Mouse (Mus musculus): ENCODE data around the gene Ambra1.

DNA sequence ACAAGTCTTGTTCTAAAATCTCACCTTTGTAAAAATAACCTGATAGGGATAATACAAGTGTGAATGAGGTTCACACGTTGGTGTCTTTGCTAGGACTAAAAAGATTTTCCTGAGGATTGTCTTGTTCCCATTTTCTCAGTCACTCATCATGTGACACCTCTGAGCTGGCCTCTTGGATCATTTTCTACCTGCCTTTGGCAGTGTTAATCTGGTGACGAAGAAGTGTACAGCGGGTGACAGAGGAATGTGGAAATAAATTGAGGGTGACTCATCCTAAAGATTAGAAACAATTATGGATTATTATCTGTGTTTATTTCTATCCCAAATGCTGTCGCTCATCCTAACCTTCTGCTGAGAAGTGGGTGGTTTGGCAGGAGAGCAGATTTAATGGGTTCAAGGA lies 6.6 kb upstream of the Ambra1 start:
- TF ChIP-seq CTCF (IDR thresholded peaks at IDR 0.05; ENCODE audit: insufficient read depth, low read depth, low read length) (no peak), POLR2A (IDR thresholded peaks at IDR 0.05; ENCODE audit: insufficient read depth, low read depth, low read length) (no peak)
